Mouse (Mus musculus): Measurements from ENCODE around the gene Zscan22. TPM values are rescaled to one million over a fixed set of nuclear protein-coding genes. Genes with fewer than 3 reads are reported as not detected.

Gene Zscan22
- polyA plus RNA-seq, 1 experiment from 2014 or later, result 17.4 TPM

GRCm38 (mm10) chr7:12921705-12922465 is 24.3 kb downstream of the Zscan22 start, which contains the start of gene Rps5:
Rps5 (plus strand) TSS chr7:12922290.
- DNase-seq (ENCODE audit: low spot score), result peak; percentile 97
- H3K27ac ChIP-seq (ENCODE audit: low read depth), result peak within 1 kb of the TSS; percentile 97
- WGBS, result under 1% methylated on average over 55 of the region's 55 CpGs
- H3K36me3 ChIP-seq (ENCODE audit: control insufficient read depth, insufficient read depth, low read length), result peaks cover 40% of the 10 kb centered on the region
- peak within 1 kb of the TSS; percentile 89 for H3K4me2 ChIP-seq (ENCODE audit: low read length)
- H3K4me1 ChIP-seq (replicated peaks; ENCODE audit: control insufficient read depth, insufficient read depth, low read length), result peaks cover 14% of the 10 kb centered on the region; the same call in 1 of the 2 replicates
- peak within 1 kb of the TSS; percentile 80 for H3K4me3 ChIP-seq (ENCODE audit: low read depth, low read length)
- H3K9me3 ChIP-seq (ENCODE audit: control insufficient read depth, low read length), result no peaks in the 10 kb centered on the region
- H3K9ac ChIP-seq (ENCODE audit: low read length), result peak within 1 kb of the TSS; percentile 86
- peaks cover under 1% of the 10 kb centered on the region; the same call in 1 of the 2 replicates for H3K27me3 ChIP-seq (replicated peaks; ENCODE audit: control insufficient read depth, insufficient read depth, low read length)
- peak; percentile 97 for ATAC-seq (replicated peaks; ENCODE audit: low FRiP score, low TSS enrichment, low read depth)

- Histone ChIP-seq H3K4me3 (ENCODE audit: low read depth, low read length) (peak overlapping the region; percentile 80), H3K4me2 (ENCODE audit: low read length) (peak overlapping the region; percentile 89), H3K27me3 (replicated peaks; ENCODE audit: control insufficient read depth, insufficient read depth, low read length) (peaks cover 5% of the 10 kb centered on the region; the same call in 1 of the 2 replicates), H3K36me3 (ENCODE audit: control insufficient read depth, insufficient read depth, low read length) (peaks cover 42% of the 10 kb centered on the region), H3K9ac (ENCODE audit: low read length) (peak overlapping the region; percentile 86), H3K9me3 (ENCODE audit: control insufficient read depth, low read length) (no peaks in the 10 kb centered on the region), H3K4me1 (replicated peaks; ENCODE audit: control insufficient read depth, insufficient read depth, low read length) (peaks cover 14% of the 10 kb centered on the region; the same call in 1 of the 2 replicates), H3K27ac (ENCODE audit: low read depth) (0 out of 2 replicates have a peak overlapping the region, but pooled peaks have one; percentile 7)
- no peak for DNase-seq (ENCODE audit: low spot score)
- ATAC-seq (replicated peaks; ENCODE audit: low FRiP score, low TSS enrichment, low read depth), result no peak
- 3% methylated on average over 8 of the region's 8 CpGs for WGBS
Observed at GRCm38 (mm10) chr7:12922729-12923128, 25.1 kb downstream of the Zscan22 start.

GRCm38 (mm10) chr7:12926316-12926715 is 28.7 kb downstream of the Zscan22 start:
- ATAC-seq (replicated peaks; ENCODE audit: low FRiP score, low TSS enrichment, low read depth), result no peak
- Histone ChIP-seq H3K9me3 (ENCODE audit: control insufficient read depth, low read length) (no peaks in the 10 kb centered on the region), H3K36me3 (ENCODE audit: control insufficient read depth, insufficient read depth, low read length) (peaks cover 42% of the 10 kb centered on the region), H3K4me3 (ENCODE audit: low read depth, low read length) (no peak overlapping the region), H3K9ac (ENCODE audit: low read length) (no peak overlapping the region), H3K4me2 (ENCODE audit: low read length) (no peak overlapping the region), H3K27ac (ENCODE audit: low read depth) (no peak overlapping the region), H3K27me3 (replicated peaks; ENCODE audit: control insufficient read depth, insufficient read depth, low read length) (peaks cover 14% of the 10 kb centered on the region), H3K4me1 (replicated peaks; ENCODE audit: control insufficient read depth, insufficient read depth, low read length) (peaks cover 17% of the 10 kb centered on the region; the same call in 1 of the 2 replicates)
- 83% methylated on average over 7 of the region's 7 CpGs for WGBS
- DNase-seq (ENCODE audit: low spot score), result no peak

- DNase-seq (ENCODE audit: low spot score), result peak; percentile 92
- H3K27me3 ChIP-seq (replicated peaks; ENCODE audit: control insufficient read depth, insufficient read depth, low read length), result peaks cover 14% of the 10 kb centered on the region
Observed at GRCm38 (mm10) chr7:12927191-12927680, 29.6 kb downstream of the Zscan22 start, which contains the start of gene Rnf225. Rnf225 (plus strand) TSS chr7:12927416.

GRCm38 (mm10) chr7:12927693-12928589 is 30.3 kb downstream of the Zscan22 start:
- peak; percentile 30 for ATAC-seq (replicated peaks; ENCODE audit: low FRiP score, low TSS enrichment, low read depth)
- H3K9me3 ChIP-seq (ENCODE audit: control insufficient read depth, low read length), result no peaks in the 10 kb centered on the region

More at GRCm38 (mm10) chr7:12927191-12927680, 29.6 kb downstream of the Zscan22 start, which contains the start of gene Rnf225:
- no peaks in the 10 kb centered on the region for H3K9me3 ChIP-seq (ENCODE audit: control insufficient read depth, low read length)
- peaks cover 17% of the 10 kb centered on the region; the same call in 1 of the 2 replicates for H3K4me1 ChIP-seq (replicated peaks; ENCODE audit: control insufficient read depth, insufficient read depth, low read length)
- H3K4me3 ChIP-seq (ENCODE audit: low read depth, low read length), result peak within 1 kb of the TSS; percentile 21
- peaks cover 42% of the 10 kb centered on the region for H3K36me3 ChIP-seq (ENCODE audit: control insufficient read depth, insufficient read depth, low read length)
- H3K9ac ChIP-seq (ENCODE audit: low read length), result peak within 1 kb of the TSS; percentile 41
- peak; percentile 79 for ATAC-seq (replicated peaks; ENCODE audit: low FRiP score, low TSS enrichment, low read depth)
- H3K27ac ChIP-seq (ENCODE audit: low read depth), result no peak within 1 kb of the TSS
- 15% methylated on average over 8 of the region's 8 CpGs for whole genome bisulfite sequencing
- peak within 1 kb of the TSS; percentile 45 for H3K4me2 ChIP-seq (ENCODE audit: low read length)

GRCm38 (mm10) chr7:12933615-12934140 is 36.1 kb downstream of the Zscan22 start:
- Histone ChIP-seq H3K27me3 (replicated peaks; ENCODE audit: control insufficient read depth, insufficient read depth, low read length) (peaks cover 4% of the 10 kb centered on the region; the same call in 1 of the 2 replicates), H3K4me3 (ENCODE audit: low read depth, low read length) (no peak overlapping the region), H3K27ac (ENCODE audit: low read depth) (no peak overlapping the region), H3K9ac (ENCODE audit: low read length) (no peak overlapping the region), H3K36me3 (ENCODE audit: control insufficient read depth, insufficient read depth, low read length) (no peaks in the 10 kb centered on the region), H3K4me1 (replicated peaks; ENCODE audit: control insufficient read depth, insufficient read depth, low read length) (no peaks in the 10 kb centered on the region), H3K4me2 (ENCODE audit: low read length) (no peak overlapping the region), H3K9me3 (ENCODE audit: control insufficient read depth, low read length) (no peaks in the 10 kb centered on the region)
- DNase-seq (ENCODE audit: low spot score), result no peak
- ATAC-seq (replicated peaks; ENCODE audit: low FRiP score, low TSS enrichment, low read depth), result no peak
- 75% methylated on average over 4 of the region's 4 CpGs for WGBS

More at GRCm38 (mm10) chr7:12927693-12928589, 30.3 kb downstream of the Zscan22 start:
- Histone ChIP-seq H3K4me2 (ENCODE audit: low read length) (peak overlapping the region; percentile 45), H3K36me3 (ENCODE audit: control insufficient read depth, insufficient read depth, low read length) (peaks cover 41% of the 10 kb centered on the region), H3K4me1 (replicated peaks; ENCODE audit: control insufficient read depth, insufficient read depth, low read length) (peaks cover 15% of the 10 kb centered on the region; the same call in 1 of the 2 replicates), H3K27ac (ENCODE audit: low read depth) (no peak overlapping the region), H3K4me3 (ENCODE audit: low read depth, low read length) (peak overlapping the region; percentile 21), H3K9ac (ENCODE audit: low read length) (peak overlapping the region; percentile 41), H3K27me3 (replicated peaks; ENCODE audit: control insufficient read depth, insufficient read depth, low read length) (peaks cover 14% of the 10 kb centered on the region)
- peak; percentile 71 for DNase-seq (ENCODE audit: low spot score)
- WGBS, result 4% methylated on average over 61 of the region's 65 CpGs

- Histone ChIP-seq H3K27me3 (replicated peaks; ENCODE audit: control insufficient read depth, insufficient read depth, low read length) (no peaks in the 10 kb centered on the region), H3K9ac (ENCODE audit: low read length) (no peak overlapping the region), H3K9me3 (ENCODE audit: control insufficient read depth, low read length) (no peaks in the 10 kb centered on the region), H3K4me2 (ENCODE audit: low read length) (no peak overlapping the region), H3K4me3 (ENCODE audit: low read depth, low read length) (no peak overlapping the region), H3K4me1 (replicated peaks; ENCODE audit: control insufficient read depth, insufficient read depth, low read length) (no peaks in the 10 kb centered on the region), H3K36me3 (ENCODE audit: control insufficient read depth, insufficient read depth, low read length) (no peaks in the 10 kb centered on the region), H3K27ac (ENCODE audit: low read depth) (no peak overlapping the region)
- 81% methylated on average over 3 of the region's 3 CpGs for WGBS
- ATAC-seq (replicated peaks; ENCODE audit: low FRiP score, low TSS enrichment, low read depth) (no peak), DNase-seq (ENCODE audit: low spot score) (no peak)
Observed at GRCm38 (mm10) chr7:12934808-12935207, 37.2 kb downstream of the Zscan22 start.
